Mouse (Mus musculus) MEL (cell line): ENCODE data around the gene Thoc7.
"Not testable (repeated sequence)": the region's sequence is repeated elsewhere in the genome, so short reads cannot be mapped to it uniquely, and the experiment has no call there.

Source experiments
- CTCF ChIP-seq, 3 experiments: IDR thresholded peaks in 2 of 3; conservative IDR thresholded peaks in 1 of 3; 2 replicates each; pipeline ENCODE4 v1.5.1; 2011 to 2012; ENCODE audit warnings: low read length in 3 of 3, low read depth in 2 of 3, mild to moderate bottlenecking in 2 of 3, improper control_type of control experiment in 1 of 3, inconsistent platforms in 1 of 3, mixed read lengths in 1 of 3, moderate library complexity in 1 of 3; ENCODE audit not compliant: control insufficient read depth in 1 of 3, insufficient read depth in 1 of 3, poor library complexity in 1 of 3, severe bottlenecking in 1 of 3
- E2F4 ChIP-seq: IDR thresholded peaks from 2 replicates; pipeline ENCODE4 v1.6.1; 2011; ENCODE audit warnings: low read depth, low read length, improper control_type of control experiment, borderline replicate concordance
- ETS1 ChIP-seq: IDR thresholded peaks from 2 replicates; pipeline ENCODE4 v1.6.1; 2012; ENCODE audit warnings: low read depth, mild to moderate bottlenecking, inconsistent platforms, low read length, improper control_type of control experiment, moderate library complexity
- GATA1 ChIP-seq: IDR thresholded peaks from 2 replicates; pipeline ENCODE4 v1.6.1; 2011; ENCODE audit warnings: low read depth, low read length, improper control_type of control experiment
- POLR2A ChIP-seq, 2 experiments: IDR thresholded peaks; 2 replicates each; pipeline ENCODE4 v1.6.1; 2011 to 2012; ENCODE audit warnings: low read length in 2 of 2, mild to moderate bottlenecking in 2 of 2, control low read depth in 1 of 2, improper control_type of control experiment in 1 of 2, low read depth in 1 of 2, moderate library complexity in 1 of 2; ENCODE audit not compliant: control insufficient read depth in 1 of 2, insufficient read depth in 1 of 2, poor library complexity in 1 of 2
- TBP ChIP-seq: IDR thresholded peaks from 2 replicates; pipeline ENCODE4 v1.8.0; 2011; ENCODE audit warnings: low read depth, low read length, improper control_type of control experiment
- TCF12 ChIP-seq: IDR thresholded peaks from 2 replicates; pipeline ENCODE4 v1.6.1; 2014; ENCODE audit warnings: low read depth, mild to moderate bottlenecking, inconsistent platforms, low read length, improper control_type of control experiment, moderate library complexity

GRCm38 (mm10) chr14:13952151-13952550 lies 9.5 kb downstream of the Thoc7 start:
- not testable (repeated sequence) for TF ChIP-seq CTCF (IDR thresholded peaks at IDR 0.05 in 2 of 3, conservative IDR thresholded peaks at IDR 0.05 in 1 of 3; ENCODE audit: control insufficient read depth in 1 of 3, insufficient read depth in 1 of 3, low read depth in 2 of 3, low read length in 3 of 3, poor library complexity in 1 of 3, severe bottlenecking in 1 of 3); TBP; E2F4; POLR2A (IDR thresholded peaks at IDR 0.05; ENCODE audit: control insufficient read depth in 1 of 2, insufficient read depth in 1 of 2, low read depth in 1 of 2, low read length in 2 of 2, poor library complexity in 1 of 2); ETS1; TCF12; GATA1
